Mouse (Mus musculus): ENCODE data around the gene Dctd.

GRCm38 (mm10) chr8:48133321-48133720, 34.4 kb downstream of the Dctd start:
- TF ChIP-seq EP300 (IDR thresholded peaks at IDR 0.05), result no peak
- no peak for TF ChIP-seq CTCF (IDR thresholded peaks at IDR 0.05)
